Mouse (Mus musculus) hindbrain, embryonic 13.5 days (tissue): ENCODE data around the gene Kit. TPM values are rescaled to one million over a fixed set of nuclear protein-coding genes. Genes with fewer than 3 reads are reported as not detected.

Experiments
- ATAC-seq: fragments of 200-750 bp; cut with Nextera tagmentation; 2 replicates; pipeline ENCODE4 v1.8.0; 2017; ENCODE audit warnings: moderate TSS enrichment; ENCODE audit not compliant: low FRiP score
- H3K27ac ChIP-seq: fragments of 300-500 bp; sonication (generic); 2 replicates; pipeline ENCODE4 v1.5.1; 2015; ENCODE audit warnings: inconsistent platforms, mild to moderate bottlenecking, moderate library complexity
- H3K27me3 ChIP-seq: fragments of 300-500 bp; sonication (generic); 2 replicates; pipeline ENCODE4 v1.6.1; 2015; ENCODE audit warnings: mild to moderate bottlenecking, inconsistent platforms
- H3K36me3 ChIP-seq: fragments of 300-500 bp; sonication (generic); 2 replicates; pipeline ENCODE4 v1.6.1; 2015; ENCODE audit warnings: mild to moderate bottlenecking, inconsistent platforms
- H3K4me1 ChIP-seq: fragments of 300-500 bp; sonication (generic); replicated peaks from 2 replicates; pipeline ENCODE4 v1.6.1; 2015; ENCODE audit warnings: inconsistent platforms
- H3K4me2 ChIP-seq: fragments of 300-500 bp; sonication (generic); 2 replicates; pipeline ENCODE4 v1.6.1; 2015; ENCODE audit warnings: inconsistent platforms, mild to moderate bottlenecking, moderate library complexity
- H3K4me3 ChIP-seq: fragments of 300-500 bp; sonication (generic); 2 replicates; pipeline ENCODE4 v1.5.1; 2015; ENCODE audit warnings: mild to moderate bottlenecking, inconsistent platforms
- H3K9ac ChIP-seq: fragments of 300-500 bp; sonication (generic); 2 replicates; pipeline ENCODE4 v1.6.1; 2015; ENCODE audit warnings: mild to moderate bottlenecking, inconsistent platforms
- H3K9me3 ChIP-seq: fragments of 300-500 bp; sonication (generic); 2 replicates; pipeline ENCODE4 v1.6.1; 2016; ENCODE audit warnings: inconsistent platforms
- WGBS: fragments of 180-500 bp; shearing (Covaris S2); methylation state at CpG from one replicate; pipeline ENCODE4 v1.1.7; 2015; 5-methylcytosine and 5-hydroxymethylcytosine counted together
- polyA plus RNA-seq: library from polyadenylated mRNA; unstranded; fragments of >200 nt; fragmentation: Nextera tagmentation; extraction: Ambion mirVana; gene quantifications from 2 replicates; pipeline ENCODE4 v1.2.1, GENCODE M21; 2015

Kit gene
- 50.1 and 57.9 TPM in 2 replicates for polyA plus RNA-seq

DNA sequence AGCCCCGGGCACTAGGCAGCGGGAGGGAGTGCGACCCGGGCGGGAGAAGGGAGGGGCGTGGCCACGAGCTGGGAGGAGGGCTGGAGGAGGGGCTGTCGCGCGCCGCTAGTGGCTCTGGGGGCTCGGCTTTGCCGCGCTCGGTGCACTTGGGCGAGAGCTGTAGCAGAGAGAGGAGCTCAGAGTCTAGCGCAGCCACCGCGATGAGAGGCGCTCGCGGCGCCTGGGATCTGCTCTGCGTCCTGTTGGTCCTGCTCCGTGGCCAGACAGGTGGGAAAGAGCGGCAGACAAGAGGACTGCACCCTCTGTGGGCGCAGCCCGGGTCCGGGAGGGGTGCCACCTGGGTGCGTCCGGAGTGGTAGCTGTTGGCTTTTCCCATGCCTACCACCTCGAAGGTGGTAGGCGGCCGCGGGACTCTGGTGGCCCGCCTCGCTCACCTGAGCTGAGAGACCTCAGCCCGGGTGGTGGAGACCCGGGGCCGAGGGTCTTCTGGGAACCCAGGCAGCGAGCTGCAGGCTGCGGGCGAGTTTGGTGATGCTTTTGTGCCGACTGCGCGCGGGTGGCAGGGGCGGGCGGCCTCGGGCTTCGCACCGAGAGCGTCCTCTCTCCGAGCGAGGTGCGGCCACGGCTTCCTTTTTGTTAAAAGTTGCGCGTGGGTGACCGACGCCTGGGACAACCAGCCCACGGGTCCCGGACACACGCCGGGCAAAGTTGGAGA is at the start of gene Kit:
TSS of gene Kit (plus strand) at position 65 of the 715 bp plus-strand sequence.
- no peaks in the 10 kb centered on the region for H3K27me3 ChIP-seq
- ATAC-seq = peak; percentile 91
- peak within 1 kb of the TSS; percentile 83 for H3K4me3 ChIP-seq
- peaks cover 33% of the 10 kb centered on the region for H3K4me1 ChIP-seq
- H3K9me3 ChIP-seq = no peaks in the 10 kb centered on the region
- peak within 1 kb of the TSS; percentile 90 for H3K9ac ChIP-seq
- no peaks in the 10 kb centered on the region for H3K36me3 ChIP-seq
- peak within 1 kb of the TSS; percentile 90 for H3K27ac ChIP-seq
- H3K4me2 ChIP-seq = peak within 1 kb of the TSS; percentile 83
- under 1% methylated on average over 65 of the region's 65 CpGs for WGBS

DNA sequence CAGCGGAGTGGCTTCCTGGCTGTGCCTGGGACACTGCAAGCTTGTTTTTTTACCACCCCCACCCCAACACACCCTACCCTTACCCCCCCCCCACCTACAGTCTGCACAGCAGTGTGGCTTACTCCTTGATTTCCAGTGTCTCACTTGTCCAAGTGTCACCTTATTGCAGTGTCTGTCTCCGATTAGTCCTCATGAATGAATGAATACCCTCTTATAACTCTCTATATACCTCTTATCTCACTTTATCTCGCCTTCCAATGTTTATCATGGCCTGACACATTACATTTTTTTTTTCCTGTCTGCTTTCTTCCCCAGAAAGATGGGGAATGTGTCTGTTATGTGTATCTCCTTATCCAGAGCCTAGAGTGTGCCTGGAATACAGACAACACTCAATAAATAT is 38.6 kb upstream of the Kit start:
- no peak for ATAC-seq
- Histone ChIP-seq H3K27me3 (no peaks in the 10 kb centered on the region), H3K27ac (no peak overlapping the region), H3K36me3 (no peaks in the 10 kb centered on the region), H3K4me1 (peaks cover 4% of the 10 kb centered on the region; the same call in 1 of the 2 replicates), H3K4me2 (no peak overlapping the region), H3K9me3 (no peaks in the 10 kb centered on the region), H3K4me3 (no peak overlapping the region), H3K9ac (no peak overlapping the region)
- WGBS = 82% methylated on average over 3 of the region's 3 CpGs

DNA sequence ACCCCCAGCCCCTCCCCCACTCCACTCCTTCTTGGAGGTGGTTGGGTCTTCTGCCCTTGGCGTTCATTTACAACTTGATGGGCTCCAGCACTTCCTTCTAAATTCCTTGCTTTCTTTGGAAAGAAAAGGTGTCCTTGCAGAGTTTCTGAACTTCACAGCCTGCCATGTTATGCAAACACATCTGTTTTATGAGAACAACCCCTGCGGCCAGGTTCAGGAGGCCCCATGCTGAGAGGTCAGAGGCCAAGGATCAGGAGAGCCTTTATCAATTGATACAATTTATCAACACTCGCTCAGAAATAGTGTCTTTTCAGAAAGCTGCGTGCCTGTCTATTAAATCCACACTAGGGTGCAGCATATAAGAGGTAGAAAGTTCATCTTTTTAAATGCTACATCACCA is 37.0 kb upstream of the Kit start:
- no peak for ATAC-seq
- no peaks in the 10 kb centered on the region for H3K9me3 ChIP-seq
- H3K27ac ChIP-seq = no peak overlapping the region
- no peaks in the 10 kb centered on the region for H3K27me3 ChIP-seq
- no peak overlapping the region for H3K9ac ChIP-seq
- no peak overlapping the region for H3K4me3 ChIP-seq
- no peaks in the 10 kb centered on the region for H3K36me3 ChIP-seq
- H3K4me1 ChIP-seq = peaks cover 4% of the 10 kb centered on the region; the same call in 1 of the 2 replicates
- no peak overlapping the region for H3K4me2 ChIP-seq
- WGBS = 33% methylated on average over 4 of the region's 4 CpGs

DNA sequence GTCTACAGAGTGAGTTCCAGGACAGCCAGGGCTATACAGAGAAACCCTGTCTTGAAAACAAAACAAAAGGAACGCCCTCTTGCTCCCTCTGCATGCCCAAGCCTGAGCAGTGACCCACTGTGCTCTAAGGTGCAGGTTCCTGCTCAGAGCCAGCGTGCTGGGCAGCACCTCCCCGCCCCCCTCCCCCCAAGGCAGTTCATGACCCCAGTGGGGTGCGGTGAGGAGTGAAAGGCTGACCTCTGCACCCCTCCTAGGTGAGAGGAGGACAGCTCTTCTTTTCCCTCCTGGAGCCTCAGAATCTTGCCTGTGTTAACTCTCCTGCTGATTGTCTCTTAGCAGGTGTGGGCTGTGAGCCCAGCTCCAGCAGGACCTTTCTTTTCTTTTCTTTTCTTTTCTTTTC is 36.3 kb upstream of the Kit start:
- no peak overlapping the region for H3K4me3 ChIP-seq
- H3K4me1 ChIP-seq = peaks cover 4% of the 10 kb centered on the region; the same call in 1 of the 2 replicates
- no peaks in the 10 kb centered on the region for H3K9me3 ChIP-seq
- H3K27ac ChIP-seq = no peak overlapping the region
- ATAC-seq = no peak
- 32% methylated on average over 4 of the region's 4 CpGs for WGBS
- no peak overlapping the region for H3K9ac ChIP-seq
- no peaks in the 10 kb centered on the region for H3K36me3 ChIP-seq
- no peaks in the 10 kb centered on the region for H3K27me3 ChIP-seq
- no peak overlapping the region for H3K4me2 ChIP-seq

DNA sequence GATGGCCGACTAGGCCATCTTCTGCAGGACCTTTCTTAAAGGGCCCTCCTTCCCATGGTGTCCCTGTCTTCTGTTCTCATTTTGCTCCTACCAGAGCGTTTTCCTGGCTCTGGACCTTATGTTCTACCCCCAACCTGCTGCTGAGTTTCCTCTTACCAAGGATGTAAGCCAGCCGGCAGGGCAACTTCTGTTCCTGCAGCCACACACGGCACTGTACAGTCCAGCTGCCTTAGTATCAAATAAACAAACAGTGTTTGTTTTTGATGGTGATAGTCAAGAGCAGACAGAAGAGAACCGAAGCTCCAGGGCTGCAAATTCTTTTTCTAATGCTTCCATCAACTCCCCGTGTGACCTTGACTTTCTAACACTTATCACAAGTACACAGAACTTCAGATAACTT is 35.6 kb upstream of the Kit start:
- H3K4me3 ChIP-seq = no peak overlapping the region
- no peaks in the 10 kb centered on the region for H3K9me3 ChIP-seq
- H3K4me1 ChIP-seq = peaks cover 4% of the 10 kb centered on the region; the same call in 1 of the 2 replicates
- no peak overlapping the region for H3K4me2 ChIP-seq
- no peak overlapping the region for H3K27ac ChIP-seq
- H3K9ac ChIP-seq = no peak overlapping the region
- ATAC-seq = no peak
- no peaks in the 10 kb centered on the region for H3K27me3 ChIP-seq
- 46% methylated on average over 6 of the region's 6 CpGs for WGBS
- no peaks in the 10 kb centered on the region for H3K36me3 ChIP-seq

DNA sequence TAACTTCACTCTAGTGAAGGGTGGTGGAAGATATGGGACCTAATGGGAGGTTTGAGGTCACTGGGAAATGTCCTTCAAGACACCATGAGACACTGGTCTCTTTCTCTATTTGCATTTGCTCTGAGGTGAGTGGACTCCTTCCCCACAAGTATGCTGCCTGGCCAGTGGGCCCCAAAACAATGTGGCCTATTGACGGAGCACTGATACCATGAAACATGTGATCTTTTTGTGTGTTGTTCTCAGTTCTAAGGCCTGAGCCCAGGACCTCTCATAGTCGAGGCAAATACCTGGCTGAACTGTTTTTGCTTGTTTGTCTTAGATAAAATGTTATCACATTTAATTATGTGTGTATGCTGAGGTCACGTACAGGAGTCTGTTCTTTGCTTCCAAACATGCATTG is 31.0 kb upstream of the Kit start:
- no peaks in the 10 kb centered on the region for H3K36me3 ChIP-seq
- WGBS = 85% methylated on average over 3 of the region's 3 CpGs
- no peak overlapping the region for H3K4me3 ChIP-seq
- H3K4me1 ChIP-seq = no peaks in the 10 kb centered on the region
- no peak overlapping the region for H3K4me2 ChIP-seq
- H3K27ac ChIP-seq = no peak overlapping the region
- no peak for ATAC-seq
- no peaks in the 10 kb centered on the region for H3K9me3 ChIP-seq
- no peak overlapping the region for H3K9ac ChIP-seq
- H3K27me3 ChIP-seq = no peaks in the 10 kb centered on the region

DNA sequence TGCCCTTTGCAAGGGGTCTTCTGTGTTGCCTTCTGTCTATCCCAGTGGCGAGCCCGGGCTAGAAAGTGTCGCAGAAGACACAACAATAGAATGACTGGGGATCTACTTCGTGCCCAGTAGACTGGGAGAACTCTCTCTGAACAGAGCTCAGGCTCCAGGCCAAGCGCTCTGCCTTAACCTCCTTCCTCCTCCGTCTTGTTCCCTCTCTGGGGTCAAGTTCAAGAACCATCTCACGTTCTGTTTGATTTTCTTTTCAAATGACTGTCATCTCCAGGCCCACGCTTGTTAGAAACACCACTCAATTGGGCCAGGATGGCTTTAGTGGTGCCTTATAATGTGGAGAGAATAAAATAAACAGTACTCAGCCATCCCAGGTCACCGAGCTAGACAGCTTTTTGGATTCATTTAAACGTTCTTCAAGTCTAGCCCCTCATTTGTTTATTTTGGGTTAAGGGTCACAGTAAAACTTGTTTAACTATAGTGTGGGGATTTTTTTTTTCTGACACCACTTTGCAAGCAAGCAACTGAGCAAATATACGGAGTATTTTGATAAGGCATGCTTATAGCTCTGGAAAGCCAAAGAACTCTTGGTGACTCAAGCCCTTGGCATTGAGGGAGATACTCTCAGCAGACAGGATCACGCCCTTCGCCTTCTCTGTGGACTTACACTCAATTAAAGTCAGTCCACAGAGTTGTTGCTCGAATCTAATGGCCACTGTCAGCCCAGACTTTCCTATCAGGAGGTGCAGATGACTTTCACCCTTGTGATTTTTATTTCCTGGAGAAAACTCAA is 30.0 kb upstream of the Kit start:
- ATAC-seq = no peak
- Histone ChIP-seq H3K4me1 (no peaks in the 10 kb centered on the region), H3K4me2 (no peak overlapping the region), H3K27me3 (no peaks in the 10 kb centered on the region), H3K27ac (no peak overlapping the region), H3K4me3 (no peak overlapping the region), H3K9ac (no peak overlapping the region), H3K36me3 (no peaks in the 10 kb centered on the region), H3K9me3 (no peaks in the 10 kb centered on the region)
- 79% methylated on average over 14 of the region's 14 CpGs for WGBS

DNA sequence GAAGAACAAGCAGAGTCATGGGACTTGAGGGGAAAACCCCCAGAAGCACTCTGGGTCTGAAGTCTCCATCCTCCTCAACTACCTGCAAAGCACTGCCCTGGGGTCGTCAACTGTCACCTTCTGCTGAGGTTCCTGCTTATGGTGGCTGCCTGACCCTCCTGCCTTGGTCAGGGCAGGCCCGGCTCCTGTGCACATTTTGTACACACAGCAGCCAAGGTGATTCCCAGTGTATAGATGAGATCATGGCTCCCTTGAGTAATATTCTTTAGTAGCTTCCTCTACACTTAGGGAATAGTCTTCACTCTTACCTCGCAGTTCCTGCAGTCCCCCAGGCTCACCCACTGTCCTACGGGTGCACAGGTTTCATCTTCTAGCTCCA is 29.5 kb upstream of the Kit start:
- no peaks in the 10 kb centered on the region for H3K27me3 ChIP-seq
- WGBS = 85% methylated on average over 4 of the region's 4 CpGs

DNA sequence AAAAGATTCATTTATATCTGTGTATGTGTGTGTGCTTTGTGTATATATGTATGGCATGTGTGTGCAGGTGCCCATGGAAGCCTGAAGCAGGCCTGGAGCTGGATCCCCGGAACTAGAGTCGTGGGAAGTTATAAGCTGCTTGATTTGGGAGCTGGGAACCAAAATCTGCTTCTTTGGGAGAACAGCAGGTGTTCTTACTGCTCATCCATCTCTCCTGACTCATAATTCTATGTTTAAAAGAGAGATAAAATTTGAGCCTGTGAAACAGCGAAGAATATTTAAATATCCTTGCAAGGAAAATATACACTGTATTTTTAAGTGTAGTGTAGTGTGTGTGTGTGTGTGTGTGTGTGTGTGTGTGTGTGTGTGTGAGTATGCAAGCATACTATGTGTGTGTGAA is 21.7 kb upstream of the Kit start:
- WGBS = 92% methylated on average over 3 of the region's 3 CpGs
- H3K9me3 ChIP-seq = no peaks in the 10 kb centered on the region

More for the DNA sequence above, 29.5 kb upstream of the Kit start:
- H3K9ac ChIP-seq = no peak overlapping the region
- H3K4me2 ChIP-seq = no peak overlapping the region
- H3K27ac ChIP-seq = no peak overlapping the region
- no peaks in the 10 kb centered on the region for H3K9me3 ChIP-seq
- no peaks in the 10 kb centered on the region for H3K4me1 ChIP-seq
- H3K4me3 ChIP-seq = no peak overlapping the region
- H3K36me3 ChIP-seq = no peaks in the 10 kb centered on the region
- ATAC-seq = no peak

DNA sequence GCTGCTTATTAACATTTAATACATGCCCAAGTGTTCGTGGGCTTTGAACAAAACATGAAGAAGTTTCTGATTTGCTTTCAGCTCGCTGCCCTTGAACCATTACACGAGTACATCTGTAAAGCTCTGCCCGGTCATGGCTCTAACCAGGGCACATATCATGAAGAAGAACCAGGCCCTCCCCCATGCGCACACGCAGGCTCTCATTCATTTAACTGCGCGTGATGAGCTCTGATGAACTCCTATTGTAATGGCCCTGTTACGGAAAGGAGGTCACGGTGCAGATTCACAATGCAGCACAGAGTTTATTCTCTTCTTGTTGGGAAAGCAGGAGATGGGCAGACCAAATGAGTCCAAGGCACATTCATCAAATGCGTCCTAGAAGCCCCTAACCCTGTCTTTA is 17.1 kb upstream of the Kit start:
- H3K27me3 ChIP-seq = no peaks in the 10 kb centered on the region
- 46% methylated on average over 11 of the region's 11 CpGs for WGBS
- no peak for ATAC-seq
- H3K9me3 ChIP-seq = no peaks in the 10 kb centered on the region
- no peaks in the 10 kb centered on the region for H3K36me3 ChIP-seq
- no peak overlapping the region for H3K4me2 ChIP-seq
- no peak overlapping the region for H3K27ac ChIP-seq
- H3K4me1 ChIP-seq = peaks cover 8% of the 10 kb centered on the region
- H3K9ac ChIP-seq = no peak overlapping the region
- no peak overlapping the region for H3K4me3 ChIP-seq

More for the DNA sequence above, 21.7 kb upstream of the Kit start:
- H3K4me2 ChIP-seq = no peak overlapping the region
- H3K4me3 ChIP-seq = no peak overlapping the region
- no peak overlapping the region for H3K27ac ChIP-seq
- peaks cover 8% of the 10 kb centered on the region for H3K4me1 ChIP-seq
- H3K36me3 ChIP-seq = no peaks in the 10 kb centered on the region
- H3K9ac ChIP-seq = no peak overlapping the region
- no peak for ATAC-seq
- H3K27me3 ChIP-seq = no peaks in the 10 kb centered on the region

DNA sequence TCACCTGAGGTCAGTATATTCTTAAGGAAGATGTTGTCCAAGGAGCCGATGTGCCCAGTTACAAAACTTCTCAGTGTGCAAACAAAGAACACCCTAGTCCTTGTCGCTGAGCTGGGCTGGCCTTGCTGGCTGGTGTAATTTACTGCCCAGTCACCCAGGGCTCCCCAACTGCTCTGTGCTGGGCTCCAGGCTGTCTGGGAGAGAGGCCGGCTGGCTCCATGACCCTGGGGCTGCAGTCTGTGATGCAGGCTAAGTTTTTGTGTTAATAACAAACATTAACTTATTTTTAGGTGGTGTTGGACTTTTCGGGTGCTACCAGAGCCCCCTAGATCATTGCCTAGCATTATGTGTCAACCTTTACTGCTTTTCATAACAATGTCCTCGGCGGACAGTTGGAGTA is 15.4 kb upstream of the Kit start:
- no peaks in the 10 kb centered on the region for H3K9me3 ChIP-seq
- H3K9ac ChIP-seq = no peak overlapping the region
- H3K36me3 ChIP-seq = no peaks in the 10 kb centered on the region
- H3K27ac ChIP-seq = no peak overlapping the region
- H3K4me1 ChIP-seq = peaks cover 8% of the 10 kb centered on the region
- H3K4me3 ChIP-seq = no peak overlapping the region
- no peak overlapping the region for H3K4me2 ChIP-seq
- H3K27me3 ChIP-seq = no peaks in the 10 kb centered on the region
- WGBS = 89% methylated on average over 6 of the region's 6 CpGs
- ATAC-seq = no peak

DNA sequence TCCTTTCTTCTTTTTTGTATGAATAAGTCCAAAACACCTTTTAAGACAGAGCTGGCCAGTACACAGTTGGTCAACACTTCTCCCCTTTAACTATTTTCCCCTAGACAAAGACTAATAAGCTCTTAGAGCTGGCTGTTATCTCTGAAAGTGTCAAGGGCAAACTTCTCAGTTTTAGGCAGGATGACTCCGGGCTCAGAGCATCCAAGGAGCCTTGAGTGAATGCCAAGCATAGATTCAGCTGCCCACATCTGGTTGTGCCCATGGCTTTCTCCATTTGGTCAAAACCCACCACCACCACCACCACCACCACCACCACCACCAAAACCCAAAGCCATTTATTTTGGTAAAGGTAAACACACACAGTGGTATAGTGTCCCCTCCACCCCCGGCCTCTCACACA is 13.5 kb upstream of the Kit start:
- H3K9me3 ChIP-seq = no peaks in the 10 kb centered on the region
- no peak overlapping the region for H3K9ac ChIP-seq
- peaks cover 8% of the 10 kb centered on the region for H3K4me1 ChIP-seq
- no peaks in the 10 kb centered on the region for H3K36me3 ChIP-seq
- H3K27ac ChIP-seq = no peak overlapping the region
- no peaks in the 10 kb centered on the region for H3K27me3 ChIP-seq
- H3K4me2 ChIP-seq = no peak overlapping the region
- no peak for ATAC-seq
- no peak overlapping the region for H3K4me3 ChIP-seq
- WGBS = 92% methylated on average over 2 of the region's 2 CpGs
